Mouse (Mus musculus): ENCODE measurements around the gene Arhgef1.

GRCm38 (mm10) chr7:24853233-24853563, 49.5 kb upstream of the Arhgef1 start:
- TF ChIP-seq MEF2A (IDR thresholded peaks at IDR 0.05; ENCODE audit: borderline replicate concordance, low read depth, low read length) (no peak), EP300 (IDR thresholded peaks at IDR 0.05; ENCODE audit: low read length) (no peak)

Measured in CH12.LX (cell line).